Mouse (Mus musculus) megakaryocyte-erythroid progenitor cell, adult 5 weeks (primary cell): Measurements from ENCODE around the gene Fbxl17. TPM values are rescaled to one million over a fixed set of nuclear protein-coding genes. Genes with fewer than 3 reads are reported as not detected.

Experiments
- polyA plus RNA-seq: library from polyadenylated mRNA; stranded (reverse); fragments of >175 nt; gene quantifications from 2 replicates; pipeline ENCODE4 v1.2.3, GENCODE M21; 2012

Fbxl17 gene
- polyA plus RNA-seq: 12.6 and 15.2 TPM in 2 replicates

DNA sequence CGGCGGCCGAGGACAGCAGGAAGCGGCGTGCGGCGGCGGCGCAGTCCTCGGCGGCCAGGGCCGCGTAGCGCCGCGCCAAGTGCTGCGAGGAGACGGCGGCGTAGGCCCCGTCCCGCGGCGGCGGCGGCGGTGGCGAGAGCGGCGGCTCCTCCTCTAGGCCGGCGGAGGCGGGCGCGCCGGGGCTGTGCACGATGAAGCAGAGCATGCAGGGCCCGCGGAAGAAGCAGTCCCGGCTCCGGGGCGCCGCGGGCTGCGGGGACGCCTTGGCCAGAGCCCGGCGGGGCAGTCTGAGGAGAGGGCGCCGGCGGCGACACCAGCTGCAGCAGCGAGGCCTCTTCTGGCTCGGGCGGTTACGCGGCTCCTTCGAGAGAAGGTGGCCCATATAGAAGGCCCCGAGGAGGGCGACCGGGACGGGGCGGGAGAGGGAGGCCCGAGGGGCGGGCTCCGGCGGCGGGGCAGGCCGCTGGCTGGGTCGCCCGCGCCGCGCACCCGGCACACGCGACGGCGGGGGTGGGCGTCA is at the start of gene Fbxl17:
Gene Fbxl17, minus strand, starts transcription at position 382 of the 520 bp plus-strand sequence.

